In genomic region chr19:32779131-32779530, GRCm38 (mm10) we compare ENCODE assay signal across 26 mouse cellular contexts.
"Had no signal": no experiment of that assay in that cellular context is flagged by ENCODE, and none has a peak within 500 bp of the region (broad histone marks: within the 10 kb centered on the region; RNA-seq: fewer than 3 reads in every experiment).

No protein-coding gene starts in this region.

- ATAC-seq: hindbrain, postnatal 0 days; intestine, embryonic 16.5 days had no signal

- H3K27ac ChIP-seq: gastrocnemius, adult 2 months; heart, embryonic 10.5 days; heart, embryonic 13.5 days; heart, embryonic 15.5 days; hindbrain, embryonic 13.5 days; hindbrain, embryonic 15.5 days; hindbrain, postnatal 0 days; kidney, embryonic 15.5 days; kidney, postnatal 0 days; left cerebral cortex, adult 2 months; limb, embryonic 10.5 days; limb, embryonic 12.5 days had no signal

- H3K4me3 ChIP-seq: gastrocnemius, adult 2 months; heart, embryonic 10.5 days; heart, embryonic 13.5 days; heart, embryonic 15.5 days; hindbrain, embryonic 13.5 days; hindbrain, embryonic 15.5 days; kidney, embryonic 15.5 days; left cerebral cortex, adult 2 months; limb, embryonic 10.5 days; limb, embryonic 12.5 days had no signal

- H3K4me1 ChIP-seq: heart, embryonic 10.5 days had no signal

- H3K36me3 ChIP-seq: heart, embryonic 10.5 days; heart, embryonic 13.5 days; heart, embryonic 15.5 days; hindbrain, embryonic 13.5 days; hindbrain, embryonic 15.5 days; limb, embryonic 12.5 days had no signal

- H3K9me3 ChIP-seq: heart, embryonic 10.5 days; heart, embryonic 13.5 days; heart, embryonic 15.5 days; hindbrain, embryonic 13.5 days; hindbrain, embryonic 15.5 days; kidney, embryonic 15.5 days; limb, embryonic 10.5 days; limb, embryonic 12.5 days had no signal

- H3K4me2 ChIP-seq: heart, embryonic 13.5 days; heart, embryonic 15.5 days; hindbrain, embryonic 13.5 days; hindbrain, embryonic 15.5 days; kidney, embryonic 15.5 days; limb, embryonic 12.5 days; liver, embryonic 11.5 days had no signal

- H3K27me3 ChIP-seq: heart, embryonic 13.5 days; heart, embryonic 15.5 days; hindbrain, embryonic 13.5 days; hindbrain, embryonic 15.5 days; kidney, embryonic 15.5 days; limb, embryonic 12.5 days had no signal

- DNase-seq: gastrocnemius, adult 2 months; gastrocnemius, postnatal 10 days; gastrocnemius, postnatal 25 days; heart, adult 18-20 months; heart, postnatal 14 days; heart, postnatal 36 days; kidney, adult 11 months; kidney, adult 2 months; kidney, adult 9 months; kidney, postnatal 14 days; kidney, postnatal 36 days; layer of hippocampus, adult 9-11 months; liver had no signal

- H3K9ac ChIP-seq: heart, embryonic 13.5 days; heart, embryonic 15.5 days; hindbrain, embryonic 13.5 days; hindbrain, embryonic 15.5 days; kidney, embryonic 15.5 days; limb, embryonic 12.5 days had no signal
